Mouse (Mus musculus): Measurements from ENCODE around the gene Lef1. TPM values are rescaled to one million over a fixed set of nuclear protein-coding genes. Genes with fewer than 3 reads are reported as not detected.

The Lef1 gene
- polyA plus RNA-seq, 1 experiment from 2014 or later: 60.8 TPM

- Histone ChIP-seq H3K9ac (ENCODE audit: low read length) (peak overlapping the region; percentile 88; the same call in 1 of the 2 replicates), H3K4me2 (ENCODE audit: low read depth, severe bottlenecking) (peak overlapping the region; percentile 93), H3K27ac (replicated peaks; ENCODE audit: low read depth, low read length) (no peak overlapping the region), H3K4me1 (ENCODE audit: control insufficient read depth, insufficient read depth, low read length) (peaks cover 30% of the 10 kb centered on the region), H3K27me3 (ENCODE audit: control insufficient read depth, insufficient read depth, low read length) (peaks cover 24% of the 10 kb centered on the region), H3K9me3 (ENCODE audit: control insufficient read depth, low read length) (no peaks in the 10 kb centered on the region), H3K4me3 (ENCODE audit: low read depth, low read length) (peak overlapping the region; percentile 81), H3K36me3 (ENCODE audit: control insufficient read depth, insufficient read depth, low read length) (no peaks in the 10 kb centered on the region)
- ATAC-seq (ENCODE audit: insufficient number of reproducible peaks, low FRiP score, low TSS enrichment, low read depth) (peak; percentile 5; the same call in 1 of the 2 replicates), DNase-seq (ENCODE audit: low spot score) (peak; percentile 54)
- 0% methylated on average over 14 of the region's 14 CpGs for WGBS
These were observed 593 bp upstream of the Lef1 start for GRCm38 (mm10) chr3:131109686-131110070.

- Histone ChIP-seq H3K27ac (replicated peaks; ENCODE audit: low read depth, low read length) (peak overlapping the region; percentile 78; the same call in 1 of the 2 replicates), H3K27me3 (ENCODE audit: control insufficient read depth, insufficient read depth, low read length) (peaks cover 23% of the 10 kb centered on the region), H3K9me3 (ENCODE audit: control insufficient read depth, low read length) (no peaks in the 10 kb centered on the region), H3K36me3 (ENCODE audit: control insufficient read depth, insufficient read depth, low read length) (no peaks in the 10 kb centered on the region), H3K4me2 (ENCODE audit: low read depth, severe bottlenecking) (peak overlapping the region; percentile 93), H3K4me3 (ENCODE audit: low read depth, low read length) (peak overlapping the region; percentile 81), H3K9ac (ENCODE audit: low read length) (peak overlapping the region; percentile 88), H3K4me1 (ENCODE audit: control insufficient read depth, insufficient read depth, low read length) (peaks cover 30% of the 10 kb centered on the region)
- ATAC-seq (ENCODE audit: insufficient number of reproducible peaks, low FRiP score, low TSS enrichment, low read depth) (no peak), DNase-seq (ENCODE audit: low spot score) (peak; percentile 69)
- WGBS: under 1% methylated on average over 59 of the region's 59 CpGs
These were observed 1.0 kb downstream of the Lef1 start for GRCm38 (mm10) chr3:131111151-131111850.

- peak; percentile 65; the same call in 1 of the 2 replicates for ATAC-seq (ENCODE audit: insufficient number of reproducible peaks, low FRiP score, low TSS enrichment, low read depth)
- Histone ChIP-seq H3K4me1 (ENCODE audit: control insufficient read depth, insufficient read depth, low read length) (peaks cover 23% of the 10 kb centered on the region), H3K4me3 (ENCODE audit: low read depth, low read length) (peak overlapping the region; percentile 81), H3K4me2 (ENCODE audit: low read depth, severe bottlenecking) (peak overlapping the region; percentile 93), H3K36me3 (ENCODE audit: control insufficient read depth, insufficient read depth, low read length) (no peaks in the 10 kb centered on the region), H3K9me3 (ENCODE audit: control insufficient read depth, low read length) (no peaks in the 10 kb centered on the region), H3K27ac (replicated peaks; ENCODE audit: low read depth, low read length) (peak overlapping the region; percentile 69; the same call in 1 of the 2 replicates), H3K9ac (ENCODE audit: low read length) (peak overlapping the region; percentile 88), H3K27me3 (ENCODE audit: control insufficient read depth, insufficient read depth, low read length) (peaks cover 19% of the 10 kb centered on the region)
- DNase-seq (ENCODE audit: low spot score): peak; percentile 83
- WGBS: under 1% methylated on average over 68 of the region's 69 CpGs
These were observed 1.7 kb downstream of the Lef1 start for GRCm38 (mm10) chr3:131111851-131112572.

GRCm38 (mm10) chr3:131112573-131112955 lies 2.3 kb downstream of the Lef1 start:
- H3K27me3 ChIP-seq (ENCODE audit: control insufficient read depth, insufficient read depth, low read length): peaks cover 16% of the 10 kb centered on the region
- H3K9me3 ChIP-seq (ENCODE audit: control insufficient read depth, low read length): no peaks in the 10 kb centered on the region
- DNase-seq (ENCODE audit: low spot score): no peak
- peak overlapping the region; percentile 69; the same call in 1 of the 2 replicates for H3K27ac ChIP-seq (replicated peaks; ENCODE audit: low read depth, low read length)
- H3K4me3 ChIP-seq (ENCODE audit: low read depth, low read length): peak overlapping the region; percentile 81
- no peak for ATAC-seq (ENCODE audit: insufficient number of reproducible peaks, low FRiP score, low TSS enrichment, low read depth)
- H3K36me3 ChIP-seq (ENCODE audit: control insufficient read depth, insufficient read depth, low read length): no peaks in the 10 kb centered on the region
- H3K4me1 ChIP-seq (ENCODE audit: control insufficient read depth, insufficient read depth, low read length): peaks cover 21% of the 10 kb centered on the region
- H3K9ac ChIP-seq (ENCODE audit: low read length): peak overlapping the region; percentile 88; the same call in 1 of the 2 replicates
- H3K4me2 ChIP-seq (ENCODE audit: low read depth, severe bottlenecking): peak overlapping the region; percentile 93
- WGBS: under 1% methylated on average over 7 of the region's 7 CpGs

GRCm38 (mm10) chr3:131113029-131113428 lies 2.8 kb downstream of the Lef1 start:
- Histone ChIP-seq H3K4me2 (ENCODE audit: low read depth, severe bottlenecking) (peak overlapping the region; percentile 93), H3K9me3 (ENCODE audit: control insufficient read depth, low read length) (no peaks in the 10 kb centered on the region), H3K4me3 (ENCODE audit: low read depth, low read length) (peak overlapping the region; percentile 81), H3K4me1 (ENCODE audit: control insufficient read depth, insufficient read depth, low read length) (peaks cover 21% of the 10 kb centered on the region), H3K9ac (ENCODE audit: low read length) (no peak overlapping the region), H3K27ac (replicated peaks; ENCODE audit: low read depth, low read length) (no peak overlapping the region), H3K27me3 (ENCODE audit: control insufficient read depth, insufficient read depth, low read length) (peaks cover 12% of the 10 kb centered on the region), H3K36me3 (ENCODE audit: control insufficient read depth, insufficient read depth, low read length) (no peaks in the 10 kb centered on the region)
- ATAC-seq (ENCODE audit: insufficient number of reproducible peaks, low FRiP score, low TSS enrichment, low read depth): no peak
- DNase-seq (ENCODE audit: low spot score): no peak
- WGBS: under 1% methylated on average over 13 of the region's 13 CpGs

GRCm38 (mm10) chr3:131116116-131116515 lies 5.8 kb downstream of the Lef1 start:
- no peak overlapping the region for H3K27ac ChIP-seq (replicated peaks; ENCODE audit: low read depth, low read length)
- H3K4me2 ChIP-seq (ENCODE audit: low read depth, severe bottlenecking): no peak overlapping the region
- DNase-seq (ENCODE audit: low spot score): no peak
- H3K9me3 ChIP-seq (ENCODE audit: control insufficient read depth, low read length): no peaks in the 10 kb centered on the region
- H3K4me1 ChIP-seq (ENCODE audit: control insufficient read depth, insufficient read depth, low read length): peaks cover 11% of the 10 kb centered on the region; the same call in 1 of the 2 replicates
- no peak for ATAC-seq (ENCODE audit: insufficient number of reproducible peaks, low FRiP score, low TSS enrichment, low read depth)
- WGBS: 71% methylated on average over 13 of the region's 13 CpGs
- no peak overlapping the region for H3K9ac ChIP-seq (ENCODE audit: low read length)
- H3K36me3 ChIP-seq (ENCODE audit: control insufficient read depth, insufficient read depth, low read length): no peaks in the 10 kb centered on the region; the same call in 1 of the 2 replicates
- no peaks in the 10 kb centered on the region for H3K27me3 ChIP-seq (ENCODE audit: control insufficient read depth, insufficient read depth, low read length)
- no peak overlapping the region for H3K4me3 ChIP-seq (ENCODE audit: low read depth, low read length)

- Histone ChIP-seq H3K4me3 (ENCODE audit: low read depth, low read length) (no peak overlapping the region), H3K4me2 (ENCODE audit: low read depth, severe bottlenecking) (no peak overlapping the region), H3K27ac (replicated peaks; ENCODE audit: low read depth, low read length) (no peak overlapping the region), H3K9ac (ENCODE audit: low read length) (no peak overlapping the region), H3K27me3 (ENCODE audit: control insufficient read depth, insufficient read depth, low read length) (no peaks in the 10 kb centered on the region), H3K4me1 (ENCODE audit: control insufficient read depth, insufficient read depth, low read length) (peaks cover 11% of the 10 kb centered on the region; the same call in 1 of the 2 replicates), H3K36me3 (ENCODE audit: control insufficient read depth, insufficient read depth, low read length) (no peaks in the 10 kb centered on the region; the same call in 1 of the 2 replicates), H3K9me3 (ENCODE audit: control insufficient read depth, low read length) (no peaks in the 10 kb centered on the region)
- DNase-seq (ENCODE audit: low spot score): no peak
- WGBS: 80% methylated on average over 15 of the region's 15 CpGs
- ATAC-seq (ENCODE audit: insufficient number of reproducible peaks, low FRiP score, low TSS enrichment, low read depth): no peak
These were observed 7.1 kb downstream of the Lef1 start for GRCm38 (mm10) chr3:131117352-131117751.

- no peaks in the 10 kb centered on the region for H3K9me3 ChIP-seq (ENCODE audit: control insufficient read depth, low read length)
- DNase-seq (ENCODE audit: low spot score) (no peak), ATAC-seq (ENCODE audit: insufficient number of reproducible peaks, low FRiP score, low TSS enrichment, low read depth) (no peak)
- H3K4me1 ChIP-seq (ENCODE audit: control insufficient read depth, insufficient read depth, low read length): peaks cover 11% of the 10 kb centered on the region; the same call in 1 of the 2 replicates
- WGBS: 19% methylated on average over 3 of the region's 3 CpGs
- no peak overlapping the region for H3K4me2 ChIP-seq (ENCODE audit: low read depth, severe bottlenecking)
- H3K9ac ChIP-seq (ENCODE audit: low read length): no peak overlapping the region
- H3K4me3 ChIP-seq (ENCODE audit: low read depth, low read length): no peak overlapping the region
- no peak overlapping the region for H3K27ac ChIP-seq (replicated peaks; ENCODE audit: low read depth, low read length)
- H3K36me3 ChIP-seq (ENCODE audit: control insufficient read depth, insufficient read depth, low read length): no peaks in the 10 kb centered on the region; the same call in 1 of the 2 replicates
- H3K27me3 ChIP-seq (ENCODE audit: control insufficient read depth, insufficient read depth, low read length): no peaks in the 10 kb centered on the region
These were observed 7.6 kb downstream of the Lef1 start for GRCm38 (mm10) chr3:131117883-131118282.
